Mouse (Mus musculus): Measurements from ENCODE around the gene Pmpca.

The Pmpca gene

GRCm38 (mm10) chr2:26389154-26389690 is at the start of gene Pmpca, which contains the start of gene Entr1:
Gene Pmpca, plus strand, starts transcription at chr2:26389339.
Gene Entr1, minus strand, starts transcription at chr2:26389316.
- DNase-seq (ENCODE audit: inconsistent age in 2 of 2, low spot score in 1 of 2), result peak; percentile 87 to 94

DNA sequence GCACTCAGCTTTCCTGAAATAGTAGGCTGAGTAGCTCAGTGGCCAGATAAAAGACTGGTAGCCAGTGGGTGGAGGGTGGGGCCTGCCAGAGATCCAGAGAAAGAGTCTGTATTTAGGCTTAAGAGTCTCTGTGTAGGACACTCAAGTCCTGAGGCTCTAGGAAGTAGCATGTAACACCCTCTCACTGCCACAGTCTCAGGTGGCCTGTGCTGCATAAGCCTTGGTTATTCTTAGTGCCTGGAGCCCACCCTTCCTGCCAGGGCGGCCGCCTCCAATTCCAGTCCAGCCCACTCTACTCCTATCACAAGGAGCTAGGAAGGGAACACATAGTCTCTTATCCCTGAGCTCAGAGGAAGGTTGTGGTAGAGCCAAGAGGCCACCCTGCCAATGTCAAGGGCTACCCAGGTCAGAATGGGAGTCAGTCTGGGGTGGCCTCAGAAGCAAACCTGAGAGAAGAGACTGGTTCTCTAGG is 47.6 kb upstream of the Pmpca start:
- no peak for DNase-seq (ENCODE audit: inconsistent age in 2 of 2, low spot score in 1 of 2)

- no peak for DNase-seq (ENCODE audit: inconsistent age in 2 of 2, low spot score in 1 of 2)
These were observed 47.1 kb upstream of the Pmpca start for GRCm38 (mm10) chr2:26342044-26342443.

- DNase-seq (ENCODE audit: inconsistent age in 2 of 2, low spot score in 1 of 2), result peak; percentile 43 to 67
These were observed 46.3 kb upstream of the Pmpca start for GRCm38 (mm10) chr2:26342609-26343490.

- peak in 1 of 2 experiments; percentile 53 for DNase-seq (ENCODE audit: inconsistent age in 2 of 2, low spot score in 1 of 2)
These were observed 40.9 kb upstream of the Pmpca start for GRCm38 (mm10) chr2:26348241-26348640.

GRCm38 (mm10) chr2:26351358-26352290 is 37.5 kb upstream of the Pmpca start, which contains the start of gene Dnlz:
Gene Dnlz, minus strand, starts transcription at chr2:26352110.
- DNase-seq (ENCODE audit: inconsistent age in 2 of 2, low spot score in 1 of 2), result peak; percentile 94 to 97

DNA sequence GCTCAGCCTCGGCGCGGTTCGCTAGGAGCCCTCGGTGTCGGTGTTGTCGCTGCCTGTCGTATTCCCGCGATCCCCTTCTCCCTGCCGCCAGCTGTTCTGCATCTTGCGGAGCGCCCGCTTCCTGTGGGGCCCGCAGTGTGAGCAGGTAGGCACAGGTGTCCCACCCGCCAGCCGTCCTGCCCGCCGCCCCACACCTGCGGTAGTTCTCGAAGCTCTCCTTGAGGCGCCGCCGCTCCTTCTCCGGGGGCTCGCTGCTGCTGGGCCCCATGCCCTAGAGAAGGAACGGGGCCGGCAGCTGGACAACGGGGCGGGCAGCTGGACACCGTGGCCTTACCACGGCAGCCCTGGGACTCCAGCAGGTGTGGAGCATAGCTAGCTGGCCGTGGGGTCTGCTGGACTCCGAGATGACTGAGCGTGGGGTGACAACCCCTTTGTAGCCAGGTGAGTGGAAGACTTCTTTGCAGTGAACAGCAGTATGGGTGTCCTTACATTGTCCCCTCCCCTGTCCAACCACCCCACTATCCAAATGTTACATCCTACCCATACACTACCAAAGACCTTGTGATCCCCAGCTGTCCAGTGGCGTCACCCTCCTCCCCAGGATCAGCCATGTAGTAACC is 36.7 kb upstream of the Pmpca start:
- DNase-seq (ENCODE audit: inconsistent age in 2 of 2, low spot score in 1 of 2), result peak; percentile 60 to 81

DNA sequence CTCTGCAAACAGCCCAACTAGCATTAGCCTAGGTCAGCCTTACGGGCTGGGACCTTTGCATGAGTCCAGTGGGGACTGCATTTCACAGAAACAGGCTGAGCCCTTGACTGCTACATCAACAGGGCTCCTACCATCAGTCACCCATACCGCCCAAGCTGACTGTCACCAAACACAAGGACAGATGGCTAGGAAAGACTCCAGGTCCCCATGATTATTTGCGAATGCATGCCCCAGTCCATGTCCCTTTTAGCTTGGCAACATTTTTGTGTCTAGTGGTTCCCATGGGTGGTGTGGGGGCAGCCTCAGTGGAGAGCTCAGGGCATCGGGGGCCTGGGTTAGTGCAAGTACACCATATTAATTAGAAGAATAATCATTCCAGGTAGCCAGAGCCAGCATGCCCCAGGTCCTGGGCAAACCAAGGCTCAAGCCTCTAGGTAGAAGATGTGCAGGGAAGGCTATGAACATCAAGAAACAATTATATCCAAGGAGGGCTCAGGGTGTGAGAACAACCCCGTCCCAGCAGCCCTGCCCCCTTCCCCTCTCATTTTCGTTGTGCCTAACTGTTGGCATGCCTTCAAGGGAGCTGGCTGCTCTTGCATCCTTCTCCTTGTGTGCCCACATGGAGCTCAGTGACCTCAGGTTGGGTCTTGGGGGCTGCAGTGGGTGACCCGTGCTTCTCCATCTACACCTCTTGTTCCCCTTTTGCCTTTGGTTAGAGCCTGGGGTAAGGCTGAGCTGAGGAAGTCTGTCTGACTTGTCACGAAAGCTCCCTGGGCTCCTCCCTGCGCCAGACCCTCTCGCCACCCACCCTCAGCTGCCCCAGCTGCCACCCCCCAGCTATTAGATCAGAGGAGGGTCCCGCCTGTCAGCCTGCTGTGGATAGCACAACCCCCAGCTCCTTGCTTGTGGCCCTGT is 35.8 kb upstream of the Pmpca start:
- DNase-seq (ENCODE audit: inconsistent age in 2 of 2, low spot score in 1 of 2), result no peak

DNA sequence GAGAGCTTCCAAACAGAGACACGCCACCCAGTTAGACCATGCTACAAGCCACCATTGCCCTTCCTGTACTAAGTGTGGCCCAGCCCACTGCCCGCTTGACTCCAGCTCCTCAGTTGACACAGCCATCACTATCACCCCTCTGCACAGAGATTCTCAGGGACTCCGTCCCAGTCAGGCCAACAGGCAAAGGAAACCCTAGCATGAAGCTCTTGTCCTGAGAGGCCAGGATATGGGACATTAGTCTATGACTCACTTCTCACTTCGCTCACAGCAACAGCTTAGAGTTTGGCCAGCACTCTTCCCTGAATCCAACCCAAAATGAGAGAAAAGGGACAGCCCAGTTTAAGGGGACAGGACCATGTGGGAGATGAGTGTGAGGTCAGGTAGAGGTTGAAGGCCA is 34.7 kb upstream of the Pmpca start:
- DNase-seq (ENCODE audit: inconsistent age in 2 of 2, low spot score in 1 of 2), result no peak

DNA sequence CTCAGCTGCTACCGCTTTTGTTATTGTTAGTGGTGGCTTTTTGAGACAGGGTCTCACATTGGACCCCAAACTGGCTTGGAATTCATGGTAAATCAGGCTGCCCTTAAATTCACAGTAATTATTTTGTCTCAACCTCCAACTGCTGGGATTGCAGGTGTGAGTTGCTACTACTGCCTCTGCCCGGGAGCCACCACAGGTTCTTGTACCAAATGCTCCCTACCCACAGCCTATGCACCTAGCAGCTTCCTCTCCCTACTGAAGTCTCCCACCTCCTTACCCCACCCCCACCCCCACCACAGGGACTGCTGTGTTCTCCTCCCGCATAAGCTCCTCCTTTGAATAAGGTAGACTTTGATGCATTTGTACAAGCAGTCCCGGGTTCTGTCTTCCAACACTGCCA is 32.9 kb upstream of the Pmpca start:
- no peak for DNase-seq (ENCODE audit: inconsistent age in 2 of 2, low spot score in 1 of 2)

DNA sequence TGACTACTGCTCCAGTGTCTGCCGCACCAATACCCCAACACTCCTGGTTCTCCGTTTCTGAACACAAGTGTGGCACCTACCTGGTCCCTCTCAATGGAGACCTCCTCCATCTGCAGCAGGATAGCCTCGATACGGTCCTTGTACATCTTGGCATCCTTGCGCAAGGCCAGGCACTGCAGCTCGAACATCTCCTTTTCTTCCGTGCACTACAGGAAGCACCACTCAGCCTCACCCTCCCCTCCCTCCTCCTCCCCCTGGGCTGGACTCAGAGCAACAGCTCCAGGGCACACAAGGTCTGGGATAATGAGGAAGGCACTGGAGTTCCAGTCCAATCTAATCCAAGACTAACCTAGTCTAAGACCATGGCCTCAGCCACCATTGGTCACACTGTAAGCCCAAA is 32.5 kb upstream of the Pmpca start:
- DNase-seq (ENCODE audit: inconsistent age in 2 of 2, low spot score in 1 of 2), result no peak

- peak in 1 of 2 experiments; percentile 47 for DNase-seq (ENCODE audit: inconsistent age in 2 of 2, low spot score in 1 of 2)
These were observed 31.7 kb upstream of the Pmpca start for GRCm38 (mm10) chr2:26357484-26357883.

DNA sequence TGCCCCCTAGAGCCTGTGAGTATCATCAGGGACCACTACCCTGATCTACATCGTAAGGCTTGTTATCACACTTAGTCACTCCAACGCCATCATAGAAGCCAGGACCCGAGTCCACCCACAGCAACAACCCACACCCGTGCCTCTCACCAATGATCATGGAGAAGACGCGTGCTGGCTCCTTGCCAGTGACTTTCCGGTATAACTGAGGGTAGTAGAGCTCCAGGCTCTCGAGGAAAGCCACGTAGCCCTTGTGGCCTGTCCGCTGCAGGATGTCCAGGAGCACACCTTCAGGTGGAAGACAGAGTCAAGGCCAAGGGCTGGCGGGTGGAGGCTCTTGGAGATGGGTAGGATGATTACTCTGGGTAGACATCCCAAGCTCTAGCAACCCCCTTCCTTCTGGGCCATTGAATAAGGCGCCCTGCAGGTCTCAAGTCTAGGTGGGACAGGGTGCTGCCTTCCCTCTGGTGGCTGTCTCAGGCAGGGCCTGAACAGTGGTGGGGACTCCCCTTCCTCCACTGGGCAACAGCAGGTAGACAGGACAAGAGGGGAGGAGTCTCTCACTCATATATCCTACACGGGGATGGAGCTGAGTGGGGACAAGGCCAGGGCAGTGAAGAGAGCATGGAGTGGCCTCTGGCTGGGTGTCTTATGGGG is 30.3 kb upstream of the Pmpca start:
- no peak for DNase-seq (ENCODE audit: inconsistent age in 2 of 2, low spot score in 1 of 2)

GRCm38 (mm10) chr2:26359983-26360382 is 29.2 kb upstream of the Pmpca start:
- DNase-seq (ENCODE audit: inconsistent age in 2 of 2, low spot score in 1 of 2), result peak in 1 of 2 experiments; percentile 57

DNA sequence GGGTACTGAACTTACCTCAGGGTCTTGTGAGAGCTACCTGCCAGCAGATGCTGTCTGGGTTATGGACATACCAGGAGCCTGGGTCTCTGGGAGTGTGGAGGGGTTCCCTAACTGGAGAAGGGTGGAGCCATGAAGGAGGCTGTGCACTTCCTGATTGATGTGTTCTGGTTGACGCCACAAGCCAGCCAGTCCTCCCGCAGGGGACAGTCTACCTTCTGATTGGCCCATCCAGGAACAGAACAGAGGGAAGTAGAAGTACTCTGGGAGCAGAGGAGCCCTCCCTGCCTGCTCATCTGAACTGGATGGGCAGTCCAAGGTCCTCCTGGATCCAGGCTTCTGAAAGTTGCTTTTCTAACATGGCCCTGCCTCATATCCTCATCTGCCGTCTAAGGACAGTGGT is 28.4 kb upstream of the Pmpca start, which contains the start of gene Card9:
Card9 (minus strand) TSS at position 147 of the 400 bp plus-strand sequence.
- peak in 1 of 2 experiments; percentile 43 for DNase-seq (ENCODE audit: inconsistent age in 2 of 2, low spot score in 1 of 2)

- DNase-seq (ENCODE audit: inconsistent age in 2 of 2, low spot score in 1 of 2), result no peak
These were observed 26.1 kb upstream of the Pmpca start for GRCm38 (mm10) chr2:26362991-26363390.

DNA sequence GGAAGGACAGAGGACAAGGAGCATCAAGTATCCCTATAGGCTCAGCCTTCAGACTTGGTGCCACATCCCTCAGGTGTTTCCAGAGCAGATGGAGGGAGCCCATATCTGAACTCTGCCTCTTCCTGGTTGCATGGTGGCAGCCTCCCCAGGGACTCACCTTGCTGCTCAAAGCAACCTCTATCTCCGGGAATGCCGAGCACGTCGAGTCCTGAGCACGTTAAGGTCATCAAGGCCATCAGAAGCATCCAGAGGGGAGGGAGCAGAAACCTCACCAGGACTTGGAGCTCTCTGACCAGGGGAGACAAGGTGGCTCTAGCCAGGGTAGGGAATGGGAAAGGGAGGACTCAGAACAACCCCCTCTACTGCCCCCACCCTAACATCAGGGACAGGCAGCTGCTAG is 25.7 kb upstream of the Pmpca start:
- DNase-seq (ENCODE audit: inconsistent age in 2 of 2, low spot score in 1 of 2), result no peak

GRCm38 (mm10) chr2:26364738-26365465 is 24.2 kb upstream of the Pmpca start:
- DNase-seq (ENCODE audit: inconsistent age in 2 of 2, low spot score in 1 of 2), result peak; percentile 65 to 88
